Mouse (Mus musculus) CH12.LX (cell line): ENCODE results near the gene Lbh. TPM values are rescaled to one million over a fixed set of nuclear protein-coding genes. Genes with fewer than 3 reads are reported as not detected.

Experiments used
- DNase-seq: peaks from one replicate; pipeline ENCODE4 v3.0.0-alpha.2; 2013; ENCODE audit errors: extremely low read depth
- H3K27ac ChIP-seq: 2 replicates; pipeline ENCODE4 v1.5.1; 2012; ENCODE audit warnings: low read depth, mild to moderate bottlenecking, control low read depth, moderate library complexity; ENCODE audit not compliant: insufficient read depth
- H3K27me3 ChIP-seq: replicated peaks from 2 replicates; pipeline ENCODE3; 2012; ENCODE audit warnings: inconsistent platforms
- H3K36me3 ChIP-seq, 2 experiments: replicated peaks in 1 of 2; 2 replicates each; pipeline versions ENCODE3 to v1.6.1; 2012; ENCODE audit warnings: inconsistent platforms in 1 of 2, low read length in 1 of 2, mild to moderate bottlenecking in 1 of 2, mixed read lengths in 1 of 2, moderate library complexity in 1 of 2; ENCODE audit not compliant: control insufficient read depth in 1 of 2, insufficient read depth in 1 of 2
- H3K4me1 ChIP-seq, 2 experiments: 2 replicates each; pipeline ENCODE4 v1.6.1; 2012; ENCODE audit warnings: inconsistent platforms in 1 of 2, moderate library complexity in 1 of 2; ENCODE audit not compliant: insufficient read depth in 2 of 2, control insufficient read depth in 1 of 2
- H3K4me2 ChIP-seq: 2 replicates; pipeline ENCODE4 v1.6.1; 2012; ENCODE audit warnings: low read depth, mild to moderate bottlenecking, control low read depth; ENCODE audit not compliant: poor library complexity, insufficient read depth, severe bottlenecking
- H3K4me3 ChIP-seq, 3 experiments: fragments of 150-350 bp in 1 of 3; sonication (generic) in 1 of 3; replicated peaks in 1 of 3; 2 replicates each; pipeline versions ENCODE3 to v1.5.1; 2011 to 2012; ENCODE audit warnings: low read depth in 2 of 3, low read length in 2 of 3, mild to moderate bottlenecking in 2 of 3, moderate library complexity in 2 of 3, control low read depth in 1 of 3, improper control_type of control experiment in 1 of 3, inconsistent platforms in 1 of 3, mixed read lengths in 1 of 3; ENCODE audit not compliant: poor library complexity in 1 of 3
- H3K79me2 ChIP-seq: replicated peaks from 2 replicates; pipeline ENCODE4 v1.6.1; 2012; ENCODE audit warnings: mild to moderate bottlenecking, moderate library complexity; ENCODE audit not compliant: control insufficient read depth, poor library complexity, insufficient read depth, severe bottlenecking; ENCODE audit errors: extremely low read depth
- H3K9ac ChIP-seq: 2 replicates; pipeline ENCODE4 v1.6.1; 2012; ENCODE audit warnings: low read depth, mild to moderate bottlenecking, control low read depth, moderate library complexity; ENCODE audit not compliant: insufficient read depth
- H3K9me3 ChIP-seq: replicated peaks from 2 replicates; pipeline ENCODE3; 2012; ENCODE audit warnings: low read length, inconsistent platforms, mixed read lengths
- BHLHE40 ChIP-seq: IDR thresholded peaks from 2 replicates; pipeline ENCODE4 v1.6.1; 2011; ENCODE audit warnings: mild to moderate bottlenecking, low read depth, low read length, improper control_type of control experiment
- CHD1 ChIP-seq: IDR thresholded peaks from 2 replicates; pipeline ENCODE4 v1.6.1; 2012; ENCODE audit warnings: low read depth, low read length, improper control_type of control experiment, inconsistent platforms
- CHD2 ChIP-seq: IDR thresholded peaks from 2 replicates; pipeline ENCODE4 v1.6.1; 2011; ENCODE audit warnings: low read length, improper control_type of control experiment
- CTCF ChIP-seq, 2 experiments: IDR thresholded peaks in 1 of 2; conservative IDR thresholded peaks in 1 of 2; 2 replicates each; pipeline ENCODE4 v1.5.1; 2011 to 2012; ENCODE audit warnings: low read depth in 2 of 2, low read length in 2 of 2, improper control_type of control experiment in 1 of 2, inconsistent platforms in 1 of 2, mild to moderate bottlenecking in 1 of 2, moderate library complexity in 1 of 2
- E2F4 ChIP-seq: IDR thresholded peaks from 2 replicates; pipeline ENCODE4 v1.6.1; 2011; ENCODE audit warnings: low read depth, low read length, improper control_type of control experiment; ENCODE audit not compliant: insufficient replicate concordance
- ELF1 ChIP-seq: IDR thresholded peaks from 2 replicates; pipeline ENCODE4 v1.6.1; 2014; ENCODE audit warnings: low read depth, mild to moderate bottlenecking, inconsistent platforms, low read length, improper control_type of control experiment
- EP300 ChIP-seq: IDR thresholded peaks from 2 replicates; pipeline ENCODE4 v1.6.1; 2011; ENCODE audit warnings: low read length, improper control_type of control experiment
- ETS1 ChIP-seq: conservative IDR thresholded peaks from 2 replicates; pipeline ENCODE4 v1.6.1; 2012; ENCODE audit warnings: low read depth, mild to moderate bottlenecking, inconsistent platforms, low read length, improper control_type of control experiment, moderate library complexity
- GABPA ChIP-seq: IDR thresholded peaks from 2 replicates; pipeline ENCODE4 v1.6.1; 2012; ENCODE audit warnings: low read depth, low read length, improper control_type of control experiment, inconsistent platforms; ENCODE audit not compliant: insufficient replicate concordance
- HCFC1 ChIP-seq: IDR thresholded peaks from 2 replicates; pipeline ENCODE4 v1.6.1; 2012; ENCODE audit warnings: low read depth, mild to moderate bottlenecking, inconsistent platforms, low read length, improper control_type of control experiment
- IRF4 ChIP-seq: IDR thresholded peaks from 2 replicates; pipeline ENCODE4 v1.6.1; 2014; ENCODE audit warnings: low read depth, mild to moderate bottlenecking, inconsistent platforms, low read length, improper control_type of control experiment
- JUN ChIP-seq: IDR thresholded peaks from 2 replicates; pipeline ENCODE4 v1.6.1; 2011; ENCODE audit warnings: low read depth, mild to moderate bottlenecking, low read length, improper control_type of control experiment, moderate library complexity; ENCODE audit not compliant: insufficient read depth
- JUND ChIP-seq: conservative IDR thresholded peaks from 2 replicates; pipeline ENCODE4 v1.6.1; 2011; ENCODE audit warnings: low read depth, low read length, improper control_type of control experiment
- KAT2A ChIP-seq: IDR thresholded peaks from 2 replicates; pipeline ENCODE4 v1.6.1; 2012; ENCODE audit warnings: low read length, improper control_type of control experiment, inconsistent platforms; ENCODE audit not compliant: insufficient replicate concordance
- MAFK ChIP-seq: IDR thresholded peaks from 2 replicates; pipeline ENCODE4 v1.6.1; 2011; ENCODE audit warnings: low read length, improper control_type of control experiment; ENCODE audit not compliant: insufficient replicate concordance
- MAX ChIP-seq: IDR thresholded peaks from 2 replicates; pipeline ENCODE4 v1.6.1; 2011; ENCODE audit warnings: low read length, improper control_type of control experiment
- MAZ ChIP-seq: IDR thresholded peaks from 2 replicates; pipeline ENCODE4 v1.6.1; 2012; ENCODE audit warnings: low read depth, mild to moderate bottlenecking, inconsistent platforms, low read length, improper control_type of control experiment, moderate library complexity
- MEF2A ChIP-seq: IDR thresholded peaks from 2 replicates; pipeline ENCODE4 v1.6.1; 2014; ENCODE audit warnings: low read depth, mild to moderate bottlenecking, inconsistent platforms, low read length, improper control_type of control experiment, borderline replicate concordance
- MXI1 ChIP-seq: IDR thresholded peaks from 2 replicates; pipeline ENCODE4 v1.6.1; 2011; ENCODE audit warnings: mild to moderate bottlenecking, low read depth, low read length, improper control_type of control experiment
- MYC ChIP-seq: IDR thresholded peaks from 2 replicates; pipeline ENCODE4 v1.6.1; 2011; ENCODE audit warnings: low read depth, mild to moderate bottlenecking, improper control_type of control experiment, low read length
- NELFE ChIP-seq: IDR thresholded peaks from 2 replicates; pipeline ENCODE4 v1.6.1; 2011; ENCODE audit warnings: low read depth, low read length, improper control_type of control experiment
- NRF1 ChIP-seq: IDR thresholded peaks from 2 replicates; pipeline ENCODE4 v1.6.1; 2014; ENCODE audit warnings: low read depth, mild to moderate bottlenecking, inconsistent platforms, low read length, improper control_type of control experiment, moderate library complexity
- PAX5 ChIP-seq: IDR thresholded peaks from 2 replicates; pipeline ENCODE4 v1.6.1; 2012; ENCODE audit warnings: low read length, inconsistent platforms, mixed read lengths
- POLR2A ChIP-seq: IDR thresholded peaks from 2 replicates; pipeline ENCODE4 v1.6.1; 2011; ENCODE audit warnings: low read depth, mild to moderate bottlenecking, improper control_type of control experiment, low read length
- POLR2AphosphoS2 ChIP-seq: IDR thresholded peaks from 2 replicates; pipeline ENCODE4 v1.6.1; 2011; ENCODE audit warnings: low read depth, low read length, improper control_type of control experiment
- RAD21 ChIP-seq: IDR thresholded peaks from 2 replicates; pipeline ENCODE4 v1.6.1; 2011; ENCODE audit warnings: low read depth, mild to moderate bottlenecking, low read length, improper control_type of control experiment, moderate library complexity
- RCOR1 ChIP-seq: conservative IDR thresholded peaks from 2 replicates; pipeline ENCODE4 v1.6.1; 2012; ENCODE audit warnings: low read depth, mild to moderate bottlenecking, inconsistent platforms, low read length, improper control_type of control experiment
- SIN3A ChIP-seq: IDR thresholded peaks from 2 replicates; pipeline ENCODE4 v1.6.1; 2012; ENCODE audit warnings: low read length, improper control_type of control experiment, inconsistent platforms
- SMC3 ChIP-seq: IDR thresholded peaks from 2 replicates; pipeline ENCODE4 v1.6.1; 2011; ENCODE audit warnings: low read depth, low read length, improper control_type of control experiment
- TBP ChIP-seq: conservative IDR thresholded peaks from 2 replicates; pipeline ENCODE4 v1.6.1; 2011; ENCODE audit warnings: low read depth, low read length, improper control_type of control experiment
- TCF12 ChIP-seq: IDR thresholded peaks from 2 replicates; pipeline ENCODE4 v1.6.1; 2014; ENCODE audit warnings: low read depth, mild to moderate bottlenecking, inconsistent platforms, low read length, improper control_type of control experiment
- UBTF ChIP-seq: IDR thresholded peaks from 2 replicates; pipeline ENCODE4 v1.6.1; 2012; ENCODE audit warnings: low read depth, mild to moderate bottlenecking, inconsistent platforms, low read length, improper control_type of control experiment, moderate library complexity
- USF1 ChIP-seq: IDR thresholded peaks from 2 replicates; pipeline ENCODE4 v1.6.1; 2014; ENCODE audit warnings: low read depth, mild to moderate bottlenecking, inconsistent platforms, low read length, improper control_type of control experiment
- USF2 ChIP-seq: conservative IDR thresholded peaks from 2 replicates; pipeline ENCODE4 v1.6.1; 2011; ENCODE audit warnings: low read depth, low read length, improper control_type of control experiment
- ZC3H11A ChIP-seq: IDR thresholded peaks from 2 replicates; pipeline ENCODE4 v1.6.1; 2012; ENCODE audit warnings: low read depth, mild to moderate bottlenecking, inconsistent platforms, low read length, improper control_type of control experiment
- ZKSCAN1 ChIP-seq: IDR thresholded peaks from 2 replicates; pipeline ENCODE4 v1.6.1; 2012; ENCODE audit warnings: low read depth, inconsistent platforms, low read length, improper control_type of control experiment, borderline replicate concordance
- ZMIZ1 ChIP-seq: IDR thresholded peaks from 2 replicates; pipeline ENCODE4 v1.6.1; 2012; ENCODE audit warnings: low read depth, mild to moderate bottlenecking, inconsistent platforms, low read length, improper control_type of control experiment
- ZNF384 ChIP-seq: IDR thresholded peaks from 2 replicates; pipeline ENCODE4 v1.6.1; 2012; ENCODE audit warnings: low read depth, low read length, improper control_type of control experiment, inconsistent platforms
- dilution Hi-C: fragments of 300-500 bp; cut with MboI; formaldehyde crosslinking; loops from 2 replicates; pipeline ENCODE4 v1.14.3; 2020; ENCODE audit warnings: low sequenced_read_pairs; ENCODE audit not compliant: extremely low pct_unique_long_range_greater_than_20kb, extremely low pct_ligation_motif_present
- in situ Hi-C: fragments of 300-500 bp; cut with MboI; formaldehyde crosslinking; loops from 3 replicates; pipeline ENCODE4 v1.14.3; 2019; ENCODE audit warnings: low sequenced_read_pairs, low pct_ligation_motif_present, low pct_unique_long_range_greater_than_20kb, mixed read lengths
- polyA plus RNA-seq: library from polyadenylated mRNA; unstranded; fragments of >175 nt; gene quantifications from 2 replicates; pipeline ENCODE4 v1.2.1, GENCODE M21; 2012; ENCODE audit warnings: low read depth; ENCODE audit not compliant: insufficient read length
- total RNA-seq, 2 experiments: library from RNA; depleted of rRNA; stranded (reverse); fragments of 300-350 nt in 1 of 2; fragments of >200 nt in 1 of 2; gene quantifications; 2 replicates each; pipeline ENCODE4 v1.2.3; 2012 to 2014

Gene Lbh
- total and polyA plus RNA-seq, 3 experiments, result 14.4 to 30.0 (median 16.7) TPM

DNA sequence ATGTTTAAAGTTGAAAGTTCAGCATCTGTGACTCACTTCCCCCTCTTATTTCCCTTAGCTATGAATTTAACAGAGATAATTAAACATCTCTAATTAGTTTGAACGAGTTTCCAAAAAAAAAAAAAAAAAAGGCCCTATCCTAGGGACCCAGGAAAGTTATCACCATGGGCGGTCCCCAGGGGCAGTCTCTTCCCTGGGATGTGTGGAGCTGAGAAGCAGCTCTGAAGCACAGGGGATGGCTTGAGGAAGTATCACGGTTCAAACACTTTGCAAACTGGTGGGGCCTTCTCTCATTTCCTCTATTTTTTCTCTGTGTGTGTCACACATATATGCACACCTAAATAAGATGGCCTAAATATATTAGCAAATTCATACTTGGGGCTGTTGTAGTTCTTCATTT, 48.8 kb downstream of the Lbh start:
- DNase-seq, result peak; percentile 71
- Histone ChIP-seq H3K27me3 (no peaks in the 10 kb centered on the region), H3K9ac (peak overlapping the region; percentile 32; the same call in 1 of the 2 replicates), H3K79me2 (no peaks in the 10 kb centered on the region), H3K4me1 (peaks cover 10 to 35% of the 10 kb centered on the region in 2 experiments), H3K9me3 (peaks cover 2% of the 10 kb centered on the region), H3K36me3 (no peaks in the 10 kb centered on the region), H3K4me2 (peak overlapping the region; percentile 84), H3K4me3 (no peak overlapping the region), H3K27ac (peak overlapping the region; percentile 65; the same call in 1 of the 2 replicates)
- dilution Hi-C loops (no loop called here), in situ Hi-C loops (no loop called here)
- TF ChIP-seq IRF4 (peak; percentile 94), RAD21 (no peak; the same call in 1 of the 2 replicates), MAX (peak; percentile 62), GABPA (no peak), ZNF384 (peak; percentile 76; the same call in 1 of the 2 replicates), NRF1 (no peak), SMC3 (peak; percentile 18), NELFE (0 out of 2 replicates have a peak, but pooled peaks have one; percentile 28), CHD1 (peak; percentile 56; the same call in 1 of the 2 replicates), SIN3A (0 out of 2 replicates have a peak, but pooled peaks have one; percentile 24), E2F4 (no peak), CTCF (conservative IDR thresholded peaks at IDR 0.05 in 1 of 2, IDR thresholded peaks at IDR 0.05 in 1 of 2; ENCODE audit: low read depth in 2 of 2, low read length in 2 of 2) (no peak), RCOR1 (peak; percentile 69; the same call in 1 of the 2 replicates), USF2 (no peak), JUN (peak; percentile 36; the same call in 1 of the 2 replicates), ZC3H11A (no peak), BHLHE40 (peak; percentile 68), ZKSCAN1 (no peak), HCFC1 (no peak), MAFK (peak; percentile 61; the same call in 1 of the 2 replicates), MYC (peak; percentile 40; the same call in 1 of the 2 replicates), POLR2A (no peak; the same call in 1 of the 2 replicates), EP300 (peak; percentile 91), MXI1 (no peak; the same call in 1 of the 2 replicates), ZMIZ1 (no peak), MAZ (no peak; the same call in 1 of the 2 replicates), MEF2A (peak; percentile 72), JUND (0 out of 2 replicates have a peak, but pooled peaks have one; percentile 37), CHD2 (0 out of 2 replicates have a peak, but pooled peaks have one; percentile 38), ETS1 (peak; percentile 70), TBP (no peak), USF1 (no peak), TCF12 (peak; percentile 44; the same call in 1 of the 2 replicates), PAX5 (no peak), UBTF (no peak), POLR2AphosphoS2 (no peak), ELF1 (peak; percentile 29; the same call in 1 of the 2 replicates), KAT2A (0 out of 2 replicates have a peak, but pooled peaks have one; percentile 34)
